Mouse (Mus musculus): ENCODE measurements at regions not wholly inside any gene's neighbourhood (a gene's known extent, or its start where the extent isn't known, plus 50 kb on each side); places are given as distances from the start of the nearest gene placed in this dataset.

DNA sequence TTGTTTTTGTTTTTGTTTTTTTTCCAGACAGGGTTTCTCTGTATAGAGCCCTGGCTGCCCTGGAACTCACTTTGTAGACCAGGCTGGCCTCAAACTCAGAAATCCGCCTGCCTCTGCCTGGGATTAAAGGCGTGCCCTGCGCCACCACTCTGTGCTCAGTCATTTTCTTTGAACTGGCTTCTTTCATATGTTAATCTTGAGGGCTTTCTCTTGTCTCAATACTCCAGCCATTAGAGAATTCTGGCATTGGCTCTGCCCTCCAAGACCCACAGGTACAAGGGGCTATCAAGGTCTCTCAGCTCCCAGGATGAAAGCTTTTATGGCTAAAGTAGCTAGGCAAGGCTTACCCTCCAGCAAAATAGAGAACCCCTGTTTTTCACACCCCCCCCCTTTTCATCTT is 744.2 kb downstream of the Diaph3 start:
- Histone ChIP-seq H3K4me1 (peaks cover 16% of the 10 kb centered on the region), H3K36me3 (replicated peaks; ENCODE audit: low read length) (no peaks in the 10 kb centered on the region), H3K9me3 (no peaks in the 10 kb centered on the region), H3K27me3 (replicated peaks) (peaks cover 5% of the 10 kb centered on the region), H3K4me3 (replicated peaks) (no peak overlapping the region)
- no peak for TF ChIP-seq FLI1 (IDR thresholded peaks at IDR 0.05; ENCODE audit: low read length)
- no peak for TF ChIP-seq GATA1 (IDR thresholded peaks at IDR 0.05; ENCODE audit: borderline replicate concordance, low read length)

- no peaks in the 10 kb centered on the region for H3K36me3 ChIP-seq (replicated peaks; ENCODE audit: low read length)
- no peak for TF ChIP-seq FLI1 (IDR thresholded peaks at IDR 0.05; ENCODE audit: low read length)
- TF ChIP-seq GATA1 (IDR thresholded peaks at IDR 0.05; ENCODE audit: borderline replicate concordance, low read length) = no peak
Observed at GRCm38 (mm10) chr14:86395951-86396361, 745.1 kb downstream of the Diaph3 start.

GRCm38 (mm10) chr14:86395531-86395930 is 745.5 kb downstream of the Diaph3 start:
- Histone ChIP-seq H3K4me3 (replicated peaks) (no peak overlapping the region), H3K36me3 (replicated peaks; ENCODE audit: low read length) (no peaks in the 10 kb centered on the region), H3K4me1 (peaks cover 5% of the 10 kb centered on the region), H3K27me3 (replicated peaks) (peaks cover 5% of the 10 kb centered on the region), H3K9me3 (no peaks in the 10 kb centered on the region)
- TF ChIP-seq FLI1 (IDR thresholded peaks at IDR 0.05; ENCODE audit: low read length) (no peak), GATA1 (IDR thresholded peaks at IDR 0.05; ENCODE audit: borderline replicate concordance, low read length) (no peak)

More at GRCm38 (mm10) chr14:86395951-86396361, 745.1 kb downstream of the Diaph3 start:
- peaks cover 5% of the 10 kb centered on the region for H3K27me3 ChIP-seq (replicated peaks)
- no peaks in the 10 kb centered on the region for H3K9me3 ChIP-seq
- H3K4me1 ChIP-seq = peaks cover 9% of the 10 kb centered on the region
- no peak overlapping the region for H3K4me3 ChIP-seq (replicated peaks)

DNA sequence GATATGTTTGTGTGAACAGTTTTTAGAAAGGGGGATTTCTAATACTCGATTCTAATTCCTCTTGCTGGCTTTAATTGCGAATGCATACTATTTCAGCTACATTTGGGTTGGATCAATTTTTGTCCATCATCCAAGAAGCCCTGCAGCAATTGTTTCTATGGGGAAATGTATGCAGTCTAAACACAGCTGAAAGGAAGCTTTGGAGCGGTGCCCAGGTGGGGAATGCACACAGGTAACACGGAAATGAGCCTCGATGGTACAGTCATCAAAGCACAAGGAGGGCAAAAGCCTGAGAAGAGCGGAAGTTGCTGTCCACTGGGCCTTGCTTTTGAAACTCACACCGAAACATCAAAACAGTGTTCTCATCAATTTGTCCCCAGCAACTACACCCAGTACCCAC is 746.0 kb downstream of the Diaph3 start:
- TF ChIP-seq GATA1 (IDR thresholded peaks at IDR 0.05; ENCODE audit: borderline replicate concordance, low read length) = no peak
- TF ChIP-seq FLI1 (IDR thresholded peaks at IDR 0.05; ENCODE audit: low read length) = no peak
- H3K36me3 ChIP-seq (replicated peaks; ENCODE audit: low read length) = no peaks in the 10 kb centered on the region
- peaks cover under 1% of the 10 kb centered on the region; the same call in 1 of the 2 replicates for H3K4me1 ChIP-seq
- no peak overlapping the region for H3K4me3 ChIP-seq (replicated peaks)
- H3K27me3 ChIP-seq (replicated peaks) = peaks cover 5% of the 10 kb centered on the region
- no peaks in the 10 kb centered on the region for H3K9me3 ChIP-seq

- H3K27me3 ChIP-seq (replicated peaks) = no peaks in the 10 kb centered on the region
- H3K4me3 ChIP-seq (replicated peaks) = no peak overlapping the region
- no peaks in the 10 kb centered on the region for H3K9me3 ChIP-seq
- H3K4me1 ChIP-seq = peaks cover 4% of the 10 kb centered on the region
- TF ChIP-seq GATA1 (IDR thresholded peaks at IDR 0.05; ENCODE audit: borderline replicate concordance, low read length) (no peak), FLI1 (IDR thresholded peaks at IDR 0.05; ENCODE audit: low read length) (no peak)
- H3K36me3 ChIP-seq (replicated peaks; ENCODE audit: low read length) = no peaks in the 10 kb centered on the region
Observed at GRCm38 (mm10) chr14:86385136-86385535, 755.9 kb downstream of the Diaph3 start.

GRCm38 (mm10) chr14:86365032-86365431 is 776.0 kb downstream of the Diaph3 start:
- Histone ChIP-seq H3K36me3 (replicated peaks; ENCODE audit: low read length) (no peaks in the 10 kb centered on the region), H3K9me3 (no peaks in the 10 kb centered on the region), H3K4me3 (replicated peaks) (no peak overlapping the region), H3K27me3 (replicated peaks) (no peaks in the 10 kb centered on the region), H3K4me1 (peaks cover 23% of the 10 kb centered on the region)
- TF ChIP-seq FLI1 (IDR thresholded peaks at IDR 0.05; ENCODE audit: low read length) (no peak), GATA1 (IDR thresholded peaks at IDR 0.05; ENCODE audit: borderline replicate concordance, low read length) (no peak)

DNA sequence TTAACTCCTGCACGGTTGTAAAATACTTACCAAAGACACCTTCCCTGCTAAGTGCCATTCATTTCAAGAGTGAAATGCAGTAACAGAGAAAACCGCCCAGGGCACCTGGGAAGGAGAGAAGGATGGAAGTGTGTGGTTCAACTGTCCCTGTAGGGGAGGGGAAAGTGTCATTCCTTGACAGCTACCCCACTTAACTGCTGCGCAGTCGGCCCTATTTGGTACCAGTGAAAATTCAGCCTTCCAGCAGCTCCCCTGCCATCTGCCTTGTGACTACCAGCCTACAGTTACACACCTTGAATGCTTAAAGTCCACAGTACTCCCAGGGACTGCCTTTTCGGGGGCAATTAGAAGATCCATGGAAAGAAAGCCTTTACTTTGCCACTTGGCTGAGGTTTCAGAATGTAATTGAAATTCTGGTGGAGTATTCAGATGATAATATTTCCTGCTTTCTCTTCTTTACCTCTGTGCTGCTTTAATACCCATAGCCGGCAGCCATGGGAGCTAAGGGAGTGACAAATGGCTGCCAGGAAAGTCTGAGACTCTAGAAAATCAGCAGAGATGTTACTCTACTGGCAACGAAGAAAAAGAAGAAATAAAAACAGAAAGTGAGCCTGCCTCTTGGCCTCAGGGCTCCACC is 780.5 kb downstream of the Diaph3 start:
- H3K36me3 ChIP-seq (replicated peaks; ENCODE audit: low read length) = no peaks in the 10 kb centered on the region
- TF ChIP-seq GATA1 (IDR thresholded peaks at IDR 0.05; ENCODE audit: borderline replicate concordance, low read length) = no peak
- no peak for TF ChIP-seq FLI1 (IDR thresholded peaks at IDR 0.05; ENCODE audit: low read length)
- H3K9me3 ChIP-seq = no peaks in the 10 kb centered on the region
- no peaks in the 10 kb centered on the region for H3K27me3 ChIP-seq (replicated peaks)
- H3K4me3 ChIP-seq (replicated peaks) = no peak overlapping the region
- H3K4me1 ChIP-seq = peaks cover 9% of the 10 kb centered on the region

DNA sequence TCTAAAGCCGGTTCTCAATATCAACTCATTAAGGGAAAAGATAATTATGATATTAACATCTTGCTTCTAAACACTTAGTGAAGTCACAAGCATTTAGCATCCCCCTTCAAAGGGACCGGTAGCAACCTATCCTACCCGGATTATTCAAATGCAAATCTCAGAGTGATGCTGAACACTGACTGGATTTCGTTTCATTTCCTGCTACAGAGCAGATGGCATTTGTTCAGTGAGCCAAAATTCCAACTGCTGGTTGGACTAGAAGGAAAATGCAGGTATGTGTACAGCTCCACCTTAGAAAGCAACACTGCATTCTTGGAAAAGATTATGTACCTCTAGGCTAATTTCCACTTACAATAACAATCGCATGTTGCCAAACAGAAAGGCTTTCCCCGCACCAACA is 782.5 kb downstream of the Diaph3 start:
- Histone ChIP-seq H3K9me3 (no peaks in the 10 kb centered on the region), H3K36me3 (replicated peaks; ENCODE audit: low read length) (no peaks in the 10 kb centered on the region), H3K4me1 (no peaks in the 10 kb centered on the region), H3K4me3 (replicated peaks) (no peak overlapping the region), H3K27me3 (replicated peaks) (no peaks in the 10 kb centered on the region)
- TF ChIP-seq GATA1 (IDR thresholded peaks at IDR 0.05; ENCODE audit: borderline replicate concordance, low read length) = no peak
- no peak for TF ChIP-seq FLI1 (IDR thresholded peaks at IDR 0.05; ENCODE audit: low read length)

DNA sequence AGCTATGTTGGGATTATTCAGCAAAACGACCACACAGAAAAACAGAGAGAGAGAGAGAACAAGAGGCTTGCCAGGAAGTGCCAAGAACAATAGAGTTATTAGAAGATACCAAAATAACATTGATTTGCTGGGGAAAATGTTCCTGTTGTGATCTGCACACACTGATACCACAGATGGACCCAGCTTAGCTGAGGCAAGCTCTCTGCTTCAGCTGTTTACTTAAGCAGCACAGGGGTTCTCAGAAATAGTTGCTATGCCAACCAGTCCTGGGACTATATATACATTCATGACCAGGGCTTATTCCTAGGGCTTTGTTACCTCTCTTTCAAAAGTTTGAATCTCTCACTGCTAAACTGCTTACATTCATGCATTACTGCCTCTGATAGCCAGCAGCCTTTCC is 790.5 kb downstream of the Diaph3 start:
- Histone ChIP-seq H3K4me1 (peaks cover 9% of the 10 kb centered on the region), H3K27me3 (replicated peaks) (no peaks in the 10 kb centered on the region), H3K36me3 (replicated peaks; ENCODE audit: low read length) (no peaks in the 10 kb centered on the region), H3K4me3 (replicated peaks) (no peak overlapping the region), H3K9me3 (no peaks in the 10 kb centered on the region)
- TF ChIP-seq GATA1 (IDR thresholded peaks at IDR 0.05; ENCODE audit: borderline replicate concordance, low read length) (no peak), FLI1 (IDR thresholded peaks at IDR 0.05; ENCODE audit: low read length) (no peak)

DNA sequence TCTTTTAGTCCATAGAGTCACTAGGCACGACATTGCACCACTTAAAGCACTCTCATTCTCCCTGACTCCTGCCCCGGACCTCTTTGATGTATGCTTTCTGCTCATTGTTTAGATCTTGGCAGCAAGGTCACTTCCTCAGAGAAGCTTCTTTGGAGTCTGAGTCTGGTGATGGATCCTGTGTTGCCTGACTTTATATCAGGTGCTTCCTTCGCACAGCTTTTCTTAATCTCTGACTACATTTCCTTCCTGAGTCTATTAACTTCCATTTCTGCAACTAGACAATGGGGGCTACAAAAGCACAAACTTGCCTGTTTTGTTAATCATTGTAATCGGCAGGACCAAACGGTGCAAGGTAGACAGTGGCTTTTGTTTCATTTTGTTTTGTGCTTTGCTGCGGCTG is 802.0 kb downstream of the Diaph3 start:
- peak overlapping the region; percentile 62 for H3K4me3 ChIP-seq (replicated peaks)
- H3K36me3 ChIP-seq (replicated peaks; ENCODE audit: low read length) = no peaks in the 10 kb centered on the region
- no peaks in the 10 kb centered on the region for H3K27me3 ChIP-seq (replicated peaks)
- peaks cover 12% of the 10 kb centered on the region; the same call in 1 of the 2 replicates for H3K4me1 ChIP-seq
- TF ChIP-seq GATA1 (IDR thresholded peaks at IDR 0.05; ENCODE audit: borderline replicate concordance, low read length) = no peak
- no peak for TF ChIP-seq FLI1 (IDR thresholded peaks at IDR 0.05; ENCODE audit: low read length)
- H3K9me3 ChIP-seq = no peaks in the 10 kb centered on the region
